26 mouse cellular contexts compared by ENCODE assay signal in the genomic region with DNA sequence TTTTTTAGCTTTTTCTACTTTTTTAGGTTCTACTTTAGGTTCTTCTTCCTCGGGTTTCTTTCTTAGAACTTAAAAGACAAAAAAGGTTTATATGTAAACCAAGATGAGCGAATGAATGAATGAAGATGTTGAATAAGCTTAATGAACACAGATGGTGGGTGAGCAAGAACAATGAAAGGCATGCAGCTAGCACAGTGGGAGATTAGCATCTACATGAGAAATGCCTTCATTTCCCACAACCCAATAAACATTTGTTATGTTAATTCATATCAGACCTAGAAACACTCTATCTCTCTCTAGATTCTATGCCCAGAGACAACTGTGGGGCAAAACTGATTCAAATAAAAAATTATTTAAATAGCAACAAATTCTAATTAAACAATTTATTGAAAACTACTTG.
DNase-seq lines count a peak whose midpoint lies in the region; ATAC-seq lines count a peak whose summit lies in the region.
"Had no signal": no experiment of that assay in that cellular context is flagged by ENCODE, and none has a peak within 500 bp of the region (broad histone marks: within the 10 kb centered on the region; RNA-seq: fewer than 3 reads in every experiment).

No protein-coding gene starts in this region.

- no peak overlapping the region for H3K4me3 ChIP-seq in embryonic facial prominence, embryonic 14.5 days (ENCODE audit: low read depth, low read length)
- H3K4me3 ChIP-seq in embryonic facial prominence, embryonic 10.5 days: no peak overlapping the region
- no peak overlapping the region for H3K4me3 ChIP-seq in hindbrain, embryonic 14.5 days (replicated peaks; ENCODE audit: low read length)
- H3K4me3 ChIP-seq in hindbrain, embryonic 10.5 days: no peak overlapping the region
- H3K4me3 ChIP-seq in liver, embryonic 11.5 days (ENCODE audit: low read depth, low read length): no peak overlapping the region
- H3K4me3 ChIP-seq: embryonic facial prominence, embryonic 13.5 days; erythroblast, embryonic 14.5 days; forebrain, embryonic 13.5 days; heart, embryonic 12.5 days; kidney, embryonic 15.5 days; liver, embryonic 15.5 days; midbrain, embryonic 15.5 days had no signal

- 32% methylated on average over 2 of the region's 2 CpGs for WGBS in embryonic facial prominence, embryonic 14.5 days
- 34% methylated on average over 2 of the region's 2 CpGs for WGBS in embryonic facial prominence, embryonic 10.5 days
- WGBS in hindbrain, embryonic 14.5 days: 9% methylated on average over 2 of the region's 2 CpGs
- 21% methylated on average over 2 of the region's 2 CpGs for WGBS in hindbrain, embryonic 10.5 days
- 64% methylated on average over 2 of the region's 2 CpGs for WGBS in liver, embryonic 11.5 days

- H3K27me3 ChIP-seq in embryonic facial prominence, embryonic 14.5 days (replicated peaks; ENCODE audit: control insufficient read depth, insufficient read depth, low read length): no peaks in the 10 kb centered on the region
- no peaks in the 10 kb centered on the region for H3K27me3 ChIP-seq in embryonic facial prominence, embryonic 10.5 days (replicated peaks; ENCODE audit: low read depth, poor library complexity, severe bottlenecking)
- H3K27me3 ChIP-seq in hindbrain, embryonic 14.5 days (ENCODE audit: control insufficient read depth, insufficient read depth, low read length): no peaks in the 10 kb centered on the region
- no peaks in the 10 kb centered on the region for H3K27me3 ChIP-seq in hindbrain, embryonic 10.5 days (ENCODE audit: insufficient read depth, poor library complexity, severe bottlenecking)
- no peaks in the 10 kb centered on the region for H3K27me3 ChIP-seq in liver, embryonic 11.5 days (replicated peaks; ENCODE audit: control insufficient read depth, insufficient read depth, low read length)
- H3K27me3 ChIP-seq: embryonic facial prominence, embryonic 13.5 days; forebrain, embryonic 13.5 days; heart, embryonic 12.5 days; kidney, embryonic 15.5 days; liver, embryonic 15.5 days; midbrain, embryonic 15.5 days had no signal

- H3K9ac ChIP-seq in embryonic facial prominence, embryonic 14.5 days (ENCODE audit: low read depth, low read length): no peak overlapping the region
- H3K9ac ChIP-seq in hindbrain, embryonic 14.5 days: no peak overlapping the region
- no peak overlapping the region for H3K9ac ChIP-seq in liver, embryonic 11.5 days (ENCODE audit: low read depth, low read length)
- H3K9ac ChIP-seq: embryonic facial prominence, embryonic 13.5 days; forebrain, embryonic 13.5 days; heart, embryonic 12.5 days; kidney, embryonic 15.5 days; liver, embryonic 15.5 days; lung, embryonic 14.5 days; midbrain, embryonic 15.5 days had no signal

- no peak overlapping the region for H3K27ac ChIP-seq in embryonic facial prominence, embryonic 14.5 days (replicated peaks; ENCODE audit: low read depth, low read length)
- H3K27ac ChIP-seq in embryonic facial prominence, embryonic 10.5 days (replicated peaks): no peak overlapping the region
- no peak overlapping the region for H3K27ac ChIP-seq in hindbrain, embryonic 14.5 days
- H3K27ac ChIP-seq in hindbrain, embryonic 10.5 days: no peak overlapping the region
- no peak overlapping the region for H3K27ac ChIP-seq in liver, embryonic 11.5 days (ENCODE audit: low read depth, low read length)
- H3K27ac ChIP-seq: embryonic facial prominence, embryonic 13.5 days; forebrain, embryonic 13.5 days; kidney, embryonic 15.5 days; liver, embryonic 15.5 days; midbrain, embryonic 15.5 days had no signal

- H3K4me1 ChIP-seq in embryonic facial prominence, embryonic 14.5 days (ENCODE audit: control insufficient read depth, insufficient read depth, low read length): no peaks in the 10 kb centered on the region
- no peaks in the 10 kb centered on the region for H3K4me1 ChIP-seq in embryonic facial prominence, embryonic 10.5 days
- no peaks in the 10 kb centered on the region for H3K4me1 ChIP-seq in hindbrain, embryonic 14.5 days (replicated peaks; ENCODE audit: control insufficient read depth, insufficient read depth, low read length)
- no peaks in the 10 kb centered on the region for H3K4me1 ChIP-seq in hindbrain, embryonic 10.5 days (replicated peaks)
- no peaks in the 10 kb centered on the region for H3K4me1 ChIP-seq in liver, embryonic 11.5 days (replicated peaks; ENCODE audit: control insufficient read depth, insufficient read depth, low read length)
- H3K4me1 ChIP-seq: embryonic facial prominence, embryonic 13.5 days; forebrain, embryonic 13.5 days; heart, embryonic 12.5 days; kidney, embryonic 15.5 days; liver, embryonic 15.5 days; midbrain, embryonic 15.5 days had no signal

- peak; percentile 4 for DNase-seq in embryonic facial prominence, embryonic 14.5 days (ENCODE audit: low spot score)
- DNase-seq in embryonic facial prominence, embryonic 10.5 days (ENCODE audit: low spot score): no peak
- peak; percentile 24 for DNase-seq in hindbrain, embryonic 14.5 days (ENCODE audit: low spot score)
- DNase-seq in hindbrain, embryonic 10.5 days (ENCODE audit: low spot score): no peak
- peak; percentile 84 for DNase-seq in Muller cell, postnatal 12 days (ENCODE audit: inconsistent ontology term)
- peak; percentile 74 for DNase-seq in retina, embryonic 14.5 days (ENCODE audit: low spot score)
- DNase-seq in liver, embryonic 11.5 days (ENCODE audit: low spot score): no peak
- DNase-seq: adrenal gland, adult 8-10 months; cerebellum, adult 8-10 months; cerebellum, postnatal 25 days; gastrocnemius, postnatal 36 days; heart, adult 18-20 months; kidney, adult 18-20 months; kidney, postnatal 25 days; liver; lung, embryonic 14.5 days; lung, postnatal 14 days; right cerebral cortex, adult 18-20 months; thymus, postnatal 4 days had no signal

- no peak for ATAC-seq in embryonic facial prominence, embryonic 14.5 days (ENCODE audit: low read depth)
- ATAC-seq in hindbrain, embryonic 14.5 days (ENCODE audit: low FRiP score): no peak
- no peak for ATAC-seq in liver, embryonic 11.5 days (replicated peaks; ENCODE audit: low FRiP score)
- ATAC-seq: forebrain, embryonic 13.5 days; midbrain, embryonic 15.5 days had no signal

- no peaks in the 10 kb centered on the region for H3K36me3 ChIP-seq in embryonic facial prominence, embryonic 14.5 days (ENCODE audit: control insufficient read depth, insufficient read depth, low read length)
- H3K36me3 ChIP-seq in embryonic facial prominence, embryonic 10.5 days (replicated peaks): no peaks in the 10 kb centered on the region
- H3K36me3 ChIP-seq in hindbrain, embryonic 14.5 days (replicated peaks; ENCODE audit: control insufficient read depth, insufficient read depth): no peaks in the 10 kb centered on the region
- H3K36me3 ChIP-seq in hindbrain, embryonic 10.5 days: no peaks in the 10 kb centered on the region
- no peaks in the 10 kb centered on the region for H3K36me3 ChIP-seq in liver, embryonic 11.5 days (ENCODE audit: control insufficient read depth, insufficient read depth, low read length)
- H3K36me3 ChIP-seq: embryonic facial prominence, embryonic 13.5 days; kidney, embryonic 15.5 days; liver, embryonic 15.5 days; midbrain, embryonic 15.5 days had no signal

- H3K9me3 ChIP-seq in embryonic facial prominence, embryonic 14.5 days (ENCODE audit: control insufficient read depth, low read length): no peaks in the 10 kb centered on the region
- H3K9me3 ChIP-seq in embryonic facial prominence, embryonic 10.5 days: no peaks in the 10 kb centered on the region
- H3K9me3 ChIP-seq in hindbrain, embryonic 14.5 days (ENCODE audit: control insufficient read depth, low read length): no peaks in the 10 kb centered on the region
- no peaks in the 10 kb centered on the region for H3K9me3 ChIP-seq in hindbrain, embryonic 10.5 days
- no peaks in the 10 kb centered on the region for H3K9me3 ChIP-seq in liver, embryonic 11.5 days (ENCODE audit: control insufficient read depth, low read length)
- H3K9me3 ChIP-seq: embryonic facial prominence, embryonic 13.5 days; forebrain, embryonic 13.5 days; heart, embryonic 12.5 days; kidney, embryonic 15.5 days; liver, embryonic 15.5 days; midbrain, embryonic 15.5 days had no signal

- H3K4me2 ChIP-seq in embryonic facial prominence, embryonic 14.5 days (ENCODE audit: low read depth, low read length): no peak overlapping the region
- no peak overlapping the region for H3K4me2 ChIP-seq in hindbrain, embryonic 14.5 days (replicated peaks)
- H3K4me2 ChIP-seq in liver, embryonic 11.5 days: no peak overlapping the region
- H3K4me2 ChIP-seq: embryonic facial prominence, embryonic 13.5 days; forebrain, embryonic 13.5 days; heart, embryonic 12.5 days; kidney, embryonic 15.5 days; liver, embryonic 15.5 days; lung, embryonic 14.5 days; midbrain, embryonic 15.5 days had no signal

Comparison
In these comparisons a context has a peak if more than half of its experiments do, and no peak if none do; other contexts are left out.
1. DNase-seq: peak in embryonic facial prominence, embryonic 14.5 days (single experiment), hindbrain, embryonic 14.5 days (single experiment), Muller cell, postnatal 12 days (single experiment) and retina, embryonic 14.5 days (single experiment); none in embryonic facial prominence, embryonic 10.5 days (single experiment), hindbrain, embryonic 10.5 days (single experiment) and liver, embryonic 11.5 days (single experiment).